Mouse (Mus musculus): Measurements from ENCODE around the gene Exosc8. TPM values are rescaled to one million over a fixed set of nuclear protein-coding genes. Genes with fewer than 3 reads are reported as not detected.

The Exosc8 gene
- polyA plus RNA-seq, 1 experiment, result 35.9 TPM

GRCm38 (mm10) chr3:54723741-54724500, 11.3 kb downstream of the Exosc8 start:
- peaks cover 5% of the 10 kb centered on the region for H3K79me2 ChIP-seq (ENCODE audit: control insufficient read depth, insufficient read depth)
- no peaks in the 10 kb centered on the region for H3K27me3 ChIP-seq (ENCODE audit: control insufficient read depth, insufficient read depth, insufficient read length)
- H3K4me2 ChIP-seq (ENCODE audit: low read depth), result no peak overlapping the region
- no peak for TF ChIP-seq TCF3 (IDR thresholded peaks at IDR 0.05; ENCODE audit: insufficient read length, low read depth)
- TF ChIP-seq POLR2A (IDR thresholded peaks at IDR 0.05; ENCODE audit: insufficient read length, low read depth), result no peak
- no peak for TF ChIP-seq SRF (IDR thresholded peaks at IDR 0.05; ENCODE audit: control insufficient read depth, insufficient read length, low read depth)
- no peak for TF ChIP-seq MYOG (IDR thresholded peaks at IDR 0.05; ENCODE audit: control insufficient read depth in 1 of 3, insufficient read depth in 1 of 3, insufficient read length in 2 of 3, low read depth in 2 of 3)
- no peak for TF ChIP-seq CEBPB (IDR thresholded peaks at IDR 0.05; ENCODE audit: insufficient read depth, poor library complexity, severe bottlenecking)
- no peak for TF ChIP-seq E2F4 (IDR thresholded peaks at IDR 0.05; ENCODE audit: insufficient read depth)
- no peak overlapping the region for H3ac ChIP-seq (ENCODE audit: control insufficient read depth, insufficient read length)
- no peak overlapping the region for H3K4me3 ChIP-seq
- H3K36me3 ChIP-seq (ENCODE audit: control insufficient read depth, insufficient read depth), result peaks cover 41% of the 10 kb centered on the region

GRCm38 (mm10) chr3:54718947-54719346, 16.2 kb downstream of the Exosc8 start:
- TF ChIP-seq CEBPB (IDR thresholded peaks at IDR 0.05; ENCODE audit: insufficient read depth, poor library complexity, severe bottlenecking) (no peak), MAX (IDR thresholded peaks at IDR 0.05; ENCODE audit: low read depth) (no peak), TCF12 (IDR thresholded peaks at IDR 0.05; ENCODE audit: insufficient read depth, poor library complexity, severe bottlenecking) (no peak), TCF3 (IDR thresholded peaks at IDR 0.05; ENCODE audit: insufficient read length, low read depth) (no peak), USF1 (IDR thresholded peaks at IDR 0.05; ENCODE audit: low read depth) (no peak), MYOD1 (IDR thresholded peaks at IDR 0.05; ENCODE audit: control insufficient read depth in 1 of 3, insufficient read length in 2 of 3, low read depth in 2 of 3) (no peak), POLR2AphosphoS2 (IDR thresholded peaks at IDR 0.05; ENCODE audit: insufficient read length, low read depth) (no peak)
- peaks cover under 1% of the 10 kb centered on the region for H3K79me2 ChIP-seq (ENCODE audit: control insufficient read depth, insufficient read depth)
- H3K36me3 ChIP-seq (ENCODE audit: control insufficient read depth, insufficient read depth), result peaks cover 66% of the 10 kb centered on the region
- no peak overlapping the region for H3K4me3 ChIP-seq
- no peaks in the 10 kb centered on the region for H3K27me3 ChIP-seq (ENCODE audit: control insufficient read depth, insufficient read depth, insufficient read length)
- no peak overlapping the region for H3K4me2 ChIP-seq (ENCODE audit: low read depth)
- no peak overlapping the region for H3ac ChIP-seq (ENCODE audit: control insufficient read depth, insufficient read length)

GRCm38 (mm10) chr3:54717348-54717747, 17.8 kb downstream of the Exosc8 start:
- no peak overlapping the region for H3ac ChIP-seq (ENCODE audit: control insufficient read depth, insufficient read length)
- H3K27me3 ChIP-seq (ENCODE audit: control insufficient read depth, insufficient read depth, insufficient read length), result no peaks in the 10 kb centered on the region
- H3K4me3 ChIP-seq, result no peak overlapping the region
- no peaks in the 10 kb centered on the region for H3K79me2 ChIP-seq (ENCODE audit: control insufficient read depth, insufficient read depth)
- TF ChIP-seq MAX (IDR thresholded peaks at IDR 0.05; ENCODE audit: low read depth), result no peak
- TF ChIP-seq REST (IDR thresholded peaks at IDR 0.05; ENCODE audit: insufficient read depth, insufficient read length), result no peak
- TF ChIP-seq TCF3 (IDR thresholded peaks at IDR 0.05; ENCODE audit: insufficient read length, low read depth), result no peak
- no peak for TF ChIP-seq USF1 (IDR thresholded peaks at IDR 0.05; ENCODE audit: low read depth)
- no peak for TF ChIP-seq MYOG (IDR thresholded peaks at IDR 0.05; ENCODE audit: control insufficient read depth in 1 of 3, insufficient read depth in 1 of 3, insufficient read length in 2 of 3, low read depth in 2 of 3)
- no peak for TF ChIP-seq SRF (IDR thresholded peaks at IDR 0.05; ENCODE audit: control insufficient read depth, insufficient read length, low read depth)
- no peak for TF ChIP-seq MYOD1 (IDR thresholded peaks at IDR 0.05; ENCODE audit: control insufficient read depth in 1 of 3, insufficient read length in 2 of 3, low read depth in 2 of 3)
- no peak for TF ChIP-seq CEBPB (IDR thresholded peaks at IDR 0.05; ENCODE audit: insufficient read depth, poor library complexity, severe bottlenecking)
- no peak for TF ChIP-seq POLR2A (IDR thresholded peaks at IDR 0.05; ENCODE audit: insufficient read length, low read depth)
- TF ChIP-seq TCF12 (IDR thresholded peaks at IDR 0.05; ENCODE audit: insufficient read depth, poor library complexity, severe bottlenecking), result no peak
- no peak for TF ChIP-seq POLR2AphosphoS2 (IDR thresholded peaks at IDR 0.05; ENCODE audit: insufficient read length, low read depth)
- no peak for TF ChIP-seq E2F4 (IDR thresholded peaks at IDR 0.05; ENCODE audit: insufficient read depth)
- H3K4me2 ChIP-seq (ENCODE audit: low read depth), result no peak overlapping the region
- peaks cover 73% of the 10 kb centered on the region for H3K36me3 ChIP-seq (ENCODE audit: control insufficient read depth, insufficient read depth)

- H3K4me2 ChIP-seq (ENCODE audit: low read depth), result no peak overlapping the region
- no peak overlapping the region for H3ac ChIP-seq (ENCODE audit: control insufficient read depth, insufficient read length)
- H3K79me2 ChIP-seq (ENCODE audit: control insufficient read depth, insufficient read depth), result no peaks in the 10 kb centered on the region
- TF ChIP-seq CEBPB (IDR thresholded peaks at IDR 0.05; ENCODE audit: insufficient read depth, poor library complexity, severe bottlenecking), result no peak
- no peak for TF ChIP-seq REST (IDR thresholded peaks at IDR 0.05; ENCODE audit: insufficient read depth, insufficient read length)
- TF ChIP-seq POLR2A (IDR thresholded peaks at IDR 0.05; ENCODE audit: insufficient read length, low read depth), result no peak
- TF ChIP-seq MAX (IDR thresholded peaks at IDR 0.05; ENCODE audit: low read depth), result no peak
- no peak for TF ChIP-seq TCF3 (IDR thresholded peaks at IDR 0.05; ENCODE audit: insufficient read length, low read depth)
- no peak for TF ChIP-seq MYOD1 (IDR thresholded peaks at IDR 0.05; ENCODE audit: control insufficient read depth in 1 of 3, insufficient read length in 2 of 3, low read depth in 2 of 3)
- no peak for TF ChIP-seq MYOG (IDR thresholded peaks at IDR 0.05; ENCODE audit: control insufficient read depth in 1 of 3, insufficient read depth in 1 of 3, insufficient read length in 2 of 3, low read depth in 2 of 3)
- TF ChIP-seq USF1 (IDR thresholded peaks at IDR 0.05; ENCODE audit: low read depth), result no peak
- TF ChIP-seq POLR2AphosphoS2 (IDR thresholded peaks at IDR 0.05; ENCODE audit: insufficient read length, low read depth), result no peak
- no peak for TF ChIP-seq SRF (IDR thresholded peaks at IDR 0.05; ENCODE audit: control insufficient read depth, insufficient read length, low read depth)
- TF ChIP-seq TCF12 (IDR thresholded peaks at IDR 0.05; ENCODE audit: insufficient read depth, poor library complexity, severe bottlenecking), result no peak
- TF ChIP-seq E2F4 (IDR thresholded peaks at IDR 0.05; ENCODE audit: insufficient read depth), result no peak
- H3K36me3 ChIP-seq (ENCODE audit: control insufficient read depth, insufficient read depth), result peaks cover 73% of the 10 kb centered on the region
- H3K4me3 ChIP-seq, result no peak overlapping the region
- H3K27me3 ChIP-seq (ENCODE audit: control insufficient read depth, insufficient read depth, insufficient read length), result no peaks in the 10 kb centered on the region
Observed at GRCm38 (mm10) chr3:54715461-54715860, 19.7 kb downstream of the Exosc8 start.
